Mouse (Mus musculus) embryonic fibroblast, embryonic 13.5 days (primary cell): ENCODE data around the gene Bloc1s4.

Source experiments
- CTCF ChIP-seq: IDR thresholded peaks from 2 replicates; pipeline ENCODE4 v1.5.1; 2011; ENCODE audit warnings: mild to moderate bottlenecking, control low read depth, low read length, moderate library complexity, borderline replicate concordance; ENCODE audit not compliant: insufficient read depth
- POLR2A ChIP-seq: IDR thresholded peaks from 2 replicates; pipeline ENCODE4 v1.6.1; 2011; ENCODE audit warnings: low read depth, mild to moderate bottlenecking, control low read depth, low read length, moderate library complexity

DNA sequence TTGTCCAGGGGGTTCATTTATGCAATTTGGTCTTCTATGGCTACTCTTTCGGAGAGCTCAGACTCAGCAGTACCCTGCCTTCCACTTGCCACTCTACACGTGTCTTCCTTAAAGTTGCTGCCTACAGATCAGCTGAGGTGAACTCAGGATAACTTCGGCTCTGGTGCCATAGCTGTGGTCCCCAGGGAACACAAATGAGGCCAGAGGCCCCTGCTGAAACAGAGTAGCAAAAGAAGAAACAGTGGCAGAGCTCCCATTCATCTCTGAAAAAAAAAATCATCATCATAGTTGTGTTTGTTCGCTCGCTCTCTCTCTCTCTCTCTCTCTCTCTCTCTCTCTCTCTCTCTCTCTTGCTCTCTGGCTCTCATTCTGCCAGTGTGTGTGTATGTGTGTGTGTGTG, 49.8 kb downstream of the Bloc1s4 start:
- TF ChIP-seq CTCF (no peak), POLR2A (no peak)
